Mouse (Mus musculus) embryo, embryonic 10 days (tissue): ENCODE results near the gene Nup107.

ENCODE experiments used
- DNase-seq: peaks from one replicate; pipeline ENCODE4 v3.0.0-alpha.2; 2015; ENCODE audit warnings: low spot score

Nup107 gene

DNA sequence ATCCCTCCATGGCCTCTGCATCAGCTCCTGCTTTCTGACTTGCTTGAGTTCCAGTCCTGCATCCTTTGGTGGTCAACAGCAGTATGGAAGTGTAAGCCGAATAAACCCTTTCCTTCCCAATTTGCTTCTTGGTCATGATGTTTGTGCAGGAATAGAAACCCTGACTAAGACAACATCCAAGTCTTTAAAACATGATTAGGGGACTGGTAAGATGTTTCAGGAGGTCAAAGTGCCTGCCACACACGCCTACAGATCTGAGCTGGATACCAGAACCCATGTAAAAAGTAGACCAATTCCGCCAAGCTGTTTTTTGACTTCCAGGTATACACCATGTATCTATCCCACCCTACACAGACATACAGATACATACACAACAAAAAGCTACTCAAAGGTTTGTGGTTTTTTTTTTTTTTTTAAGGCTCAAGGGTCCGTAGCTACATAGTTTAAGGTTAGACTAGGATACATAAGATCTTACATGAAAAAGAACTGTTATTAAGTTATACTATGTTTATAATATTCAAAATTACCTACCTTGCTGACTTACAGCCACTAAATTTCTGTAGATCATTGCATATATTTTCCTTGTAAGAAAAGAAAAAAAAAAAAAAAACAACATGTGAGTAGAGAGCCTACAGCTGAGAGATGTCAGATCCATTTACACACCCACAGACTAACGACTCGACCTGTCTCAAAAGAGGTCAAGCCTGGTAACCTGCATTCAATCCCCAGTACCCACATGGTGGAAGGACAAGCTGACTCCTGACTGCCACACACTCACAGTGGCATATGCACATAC, 91.3 kb downstream of the Nup107 start:
- no peak for DNase-seq
